Mouse (Mus musculus): Measurements from ENCODE around the gene Adam17. TPM values are rescaled to one million over a fixed set of nuclear protein-coding genes. Genes with fewer than 3 reads are reported as not detected.

Adam17 gene
- polyA plus RNA-seq, 1 experiment from 2014 or later = 28.4 TPM

DNA sequence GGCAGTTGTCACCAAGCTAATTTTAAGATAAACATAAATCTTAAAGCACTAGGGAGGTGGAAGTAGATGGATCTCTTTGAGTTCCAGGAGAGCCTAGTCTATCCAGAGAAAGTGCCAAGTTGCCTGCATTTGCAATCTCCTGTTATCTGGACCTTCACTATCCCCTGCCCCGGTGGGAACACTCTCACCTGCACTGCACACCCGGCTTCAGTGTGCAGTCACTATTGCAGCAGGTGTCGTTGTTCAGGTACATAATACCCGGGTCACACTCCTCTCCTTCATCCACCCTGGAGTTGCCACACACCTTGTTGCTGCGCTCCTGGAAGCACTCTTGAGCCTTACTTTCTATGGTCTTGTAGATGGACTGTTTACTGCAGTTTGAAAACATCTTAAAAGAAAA is 39.7 kb downstream of the Adam17 start:
- H3K36me3 ChIP-seq (ENCODE audit: control insufficient read depth, insufficient read depth, low read length) = peaks cover 8% of the 10 kb centered on the region; the same call in 1 of the 2 replicates
- H3K9ac ChIP-seq (ENCODE audit: low read depth, low read length) = no peak overlapping the region
- H3K27ac ChIP-seq (ENCODE audit: low read length) = no peak overlapping the region
- H3K9me3 ChIP-seq (ENCODE audit: control insufficient read depth, low read length) = no peaks in the 10 kb centered on the region
- H3K4me1 ChIP-seq (ENCODE audit: control insufficient read depth, insufficient read depth, low read length) = no peaks in the 10 kb centered on the region
- H3K4me2 ChIP-seq (ENCODE audit: low read depth, low read length) = no peak overlapping the region
- peak; percentile 65; the same call in 1 of the 2 replicates for ATAC-seq
- 91% methylated on average over 5 of the region's 5 CpGs for WGBS
- no peak overlapping the region for H3K4me3 ChIP-seq (ENCODE audit: low read length)
- H3K27me3 ChIP-seq (replicated peaks; ENCODE audit: control insufficient read depth, insufficient read depth, low read length) = no peaks in the 10 kb centered on the region

- Histone ChIP-seq H3K4me1 (ENCODE audit: control insufficient read depth, insufficient read depth, low read length) (no peaks in the 10 kb centered on the region), H3K27me3 (replicated peaks; ENCODE audit: control insufficient read depth, insufficient read depth, low read length) (no peaks in the 10 kb centered on the region), H3K4me2 (ENCODE audit: low read depth, low read length) (no peak overlapping the region), H3K9ac (ENCODE audit: low read depth, low read length) (no peak overlapping the region), H3K36me3 (ENCODE audit: control insufficient read depth, insufficient read depth, low read length) (peaks cover 8% of the 10 kb centered on the region; the same call in 1 of the 2 replicates), H3K4me3 (ENCODE audit: low read length) (no peak overlapping the region), H3K9me3 (ENCODE audit: control insufficient read depth, low read length) (no peaks in the 10 kb centered on the region), H3K27ac (ENCODE audit: low read length) (no peak overlapping the region)
- 91% methylated on average over 7 of the region's 7 CpGs for WGBS
- ATAC-seq = no peak
These were observed 40.4 kb downstream of the Adam17 start for GRCm38 (mm10) chr12:21333021-21333420.

- Histone ChIP-seq H3K4me1 (ENCODE audit: control insufficient read depth, insufficient read depth, low read length) (no peaks in the 10 kb centered on the region), H3K27me3 (replicated peaks; ENCODE audit: control insufficient read depth, insufficient read depth, low read length) (no peaks in the 10 kb centered on the region), H3K4me2 (ENCODE audit: low read depth, low read length) (no peak overlapping the region), H3K9ac (ENCODE audit: low read depth, low read length) (no peak overlapping the region), H3K27ac (ENCODE audit: low read length) (no peak overlapping the region), H3K36me3 (ENCODE audit: control insufficient read depth, insufficient read depth, low read length) (peaks cover 8% of the 10 kb centered on the region; the same call in 1 of the 2 replicates), H3K9me3 (ENCODE audit: control insufficient read depth, low read length) (no peaks in the 10 kb centered on the region), H3K4me3 (ENCODE audit: low read length) (no peak overlapping the region)
- WGBS = 85% methylated on average over 6 of the region's 6 CpGs
- ATAC-seq = no peak
These were observed 41.7 kb downstream of the Adam17 start for GRCm38 (mm10) chr12:21331711-21332110.

GRCm38 (mm10) chr12:21330961-21331576 is 42.4 kb downstream of the Adam17 start:
- ATAC-seq = no peak
- 85% methylated on average over 10 of the region's 10 CpGs for WGBS

GRCm38 (mm10) chr12:21329661-21330400 is 43.6 kb downstream of the Adam17 start:
- WGBS = 89% methylated on average over 9 of the region's 9 CpGs
- no peaks in the 10 kb centered on the region for H3K27me3 ChIP-seq (replicated peaks; ENCODE audit: control insufficient read depth, insufficient read depth, low read length)
- no peak overlapping the region for H3K4me3 ChIP-seq (ENCODE audit: low read length)
- H3K9ac ChIP-seq (ENCODE audit: low read depth, low read length) = no peak overlapping the region
- H3K36me3 ChIP-seq (ENCODE audit: control insufficient read depth, insufficient read depth, low read length) = peaks cover 14% of the 10 kb centered on the region; the same call in 1 of the 2 replicates
- no peak overlapping the region for H3K4me2 ChIP-seq (ENCODE audit: low read depth, low read length)
- no peaks in the 10 kb centered on the region for H3K4me1 ChIP-seq (ENCODE audit: control insufficient read depth, insufficient read depth, low read length)
- H3K27ac ChIP-seq (ENCODE audit: low read length) = no peak overlapping the region
- no peaks in the 10 kb centered on the region for H3K9me3 ChIP-seq (ENCODE audit: control insufficient read depth, low read length)
- no peak for ATAC-seq

More at GRCm38 (mm10) chr12:21330961-21331576, 42.4 kb downstream of the Adam17 start:
- peaks cover 8% of the 10 kb centered on the region; the same call in 1 of the 2 replicates for H3K36me3 ChIP-seq (ENCODE audit: control insufficient read depth, insufficient read depth, low read length)
- no peak overlapping the region for H3K4me2 ChIP-seq (ENCODE audit: low read depth, low read length)
- no peak overlapping the region for H3K9ac ChIP-seq (ENCODE audit: low read depth, low read length)
- H3K4me1 ChIP-seq (ENCODE audit: control insufficient read depth, insufficient read depth, low read length) = no peaks in the 10 kb centered on the region
- no peaks in the 10 kb centered on the region for H3K27me3 ChIP-seq (replicated peaks; ENCODE audit: control insufficient read depth, insufficient read depth, low read length)
- H3K4me3 ChIP-seq (ENCODE audit: low read length) = no peak overlapping the region
- H3K9me3 ChIP-seq (ENCODE audit: control insufficient read depth, low read length) = no peaks in the 10 kb centered on the region
- H3K27ac ChIP-seq (ENCODE audit: low read length) = no peak overlapping the region

DNA sequence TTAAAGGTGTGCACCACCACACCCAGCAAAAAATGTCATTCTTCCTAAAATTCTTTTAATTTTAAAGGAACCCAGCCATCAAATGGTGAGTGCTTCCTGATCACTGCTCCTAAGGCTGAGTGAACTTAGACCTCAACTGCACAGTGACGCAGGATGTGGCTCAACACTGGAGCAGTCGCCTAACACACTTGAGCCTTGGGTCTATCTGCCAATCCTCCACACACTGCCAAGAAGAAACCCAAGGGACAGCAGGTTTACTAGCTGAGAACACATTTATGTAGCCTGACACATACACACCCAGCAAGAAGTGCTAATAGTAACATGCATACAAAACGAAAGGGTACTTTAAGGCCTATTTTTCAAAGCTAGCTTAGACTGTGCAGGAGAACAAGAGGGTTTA is 47.1 kb downstream of the Adam17 start:
- no peak for ATAC-seq
- Histone ChIP-seq H3K36me3 (ENCODE audit: control insufficient read depth, insufficient read depth, low read length) (peaks cover 13% of the 10 kb centered on the region), H3K4me2 (ENCODE audit: low read depth, low read length) (no peak overlapping the region), H3K27ac (ENCODE audit: low read length) (no peak overlapping the region), H3K27me3 (replicated peaks; ENCODE audit: control insufficient read depth, insufficient read depth, low read length) (no peaks in the 10 kb centered on the region), H3K4me3 (ENCODE audit: low read length) (no peak overlapping the region), H3K9ac (ENCODE audit: low read depth, low read length) (no peak overlapping the region), H3K9me3 (ENCODE audit: control insufficient read depth, low read length) (no peaks in the 10 kb centered on the region), H3K4me1 (ENCODE audit: control insufficient read depth, insufficient read depth, low read length) (no peaks in the 10 kb centered on the region)
- WGBS = 97% methylated on average over 3 of the region's 3 CpGs

DNA sequence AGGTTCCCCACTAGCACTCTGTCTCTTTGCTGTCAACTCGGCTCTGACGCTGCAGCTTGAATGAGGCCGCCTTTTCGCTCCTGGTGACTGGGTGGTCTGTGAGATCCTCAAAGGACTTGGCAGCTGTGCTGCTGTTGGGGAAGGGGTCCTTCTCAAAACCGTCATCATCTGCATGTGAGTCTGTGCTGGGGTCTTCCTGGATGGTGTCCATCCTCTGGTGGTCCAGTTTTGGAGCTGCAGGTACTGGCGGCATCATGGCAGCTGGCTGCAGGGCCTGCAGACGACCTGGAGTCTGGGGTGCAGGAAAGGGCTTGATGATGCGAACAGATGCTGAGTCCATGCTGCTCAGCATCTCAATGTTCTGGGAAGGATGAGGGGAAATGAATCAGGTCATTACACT is 48.2 kb downstream of the Adam17 start:
- H3K27ac ChIP-seq (ENCODE audit: low read length) = no peak overlapping the region
- H3K9ac ChIP-seq (ENCODE audit: low read depth, low read length) = no peak overlapping the region
- WGBS = 93% methylated on average over 8 of the region's 8 CpGs
- H3K4me2 ChIP-seq (ENCODE audit: low read depth, low read length) = no peak overlapping the region
- no peak for ATAC-seq
- peaks cover 3% of the 10 kb centered on the region; the same call in 1 of the 2 replicates for H3K4me1 ChIP-seq (ENCODE audit: control insufficient read depth, insufficient read depth, low read length)
- H3K4me3 ChIP-seq (ENCODE audit: low read length) = no peak overlapping the region
- H3K9me3 ChIP-seq (ENCODE audit: control insufficient read depth, low read length) = no peaks in the 10 kb centered on the region
- H3K27me3 ChIP-seq (replicated peaks; ENCODE audit: control insufficient read depth, insufficient read depth, low read length) = no peaks in the 10 kb centered on the region
- peaks cover 13% of the 10 kb centered on the region for H3K36me3 ChIP-seq (ENCODE audit: control insufficient read depth, insufficient read depth, low read length)

DNA sequence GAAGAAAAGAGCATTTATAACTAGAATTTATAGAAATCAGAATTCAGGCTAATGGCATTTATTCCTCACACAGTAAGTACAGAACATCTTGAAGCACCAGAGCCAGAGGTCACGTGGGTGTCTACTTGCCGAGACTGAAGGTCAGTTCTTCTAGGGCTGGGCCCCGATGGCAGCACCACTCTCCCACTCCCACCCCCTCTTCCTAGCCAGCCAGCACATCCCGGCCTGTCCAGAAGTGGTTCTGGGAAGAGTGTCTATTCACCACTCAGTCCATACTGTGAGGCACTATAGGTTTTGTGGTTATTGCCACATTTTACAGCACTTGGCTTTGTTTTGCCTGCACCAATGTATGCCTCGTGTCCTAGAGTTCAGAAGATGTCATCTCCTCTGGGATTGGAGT is 49.3 kb downstream of the Adam17 start:
- no peaks in the 10 kb centered on the region for H3K9me3 ChIP-seq (ENCODE audit: control insufficient read depth, low read length)
- 74% methylated on average over 5 of the region's 5 CpGs for WGBS
- no peak overlapping the region for H3K4me3 ChIP-seq (ENCODE audit: low read length)
- H3K4me1 ChIP-seq (ENCODE audit: control insufficient read depth, insufficient read depth, low read length) = peaks cover 3% of the 10 kb centered on the region; the same call in 1 of the 2 replicates
- no peak overlapping the region for H3K9ac ChIP-seq (ENCODE audit: low read depth, low read length)
- no peak overlapping the region for H3K4me2 ChIP-seq (ENCODE audit: low read depth, low read length)
- no peaks in the 10 kb centered on the region for H3K27me3 ChIP-seq (replicated peaks; ENCODE audit: control insufficient read depth, insufficient read depth, low read length)
- peak; percentile 15; the same call in 1 of the 2 replicates for ATAC-seq
- no peak overlapping the region for H3K27ac ChIP-seq (ENCODE audit: low read length)
- H3K36me3 ChIP-seq (ENCODE audit: control insufficient read depth, insufficient read depth, low read length) = peaks cover 9% of the 10 kb centered on the region

- Histone ChIP-seq H3K4me1 (ENCODE audit: control insufficient read depth, insufficient read depth, low read length) (peaks cover 3% of the 10 kb centered on the region; the same call in 1 of the 2 replicates), H3K36me3 (ENCODE audit: control insufficient read depth, insufficient read depth, low read length) (peaks cover 9% of the 10 kb centered on the region), H3K4me2 (ENCODE audit: low read depth, low read length) (no peak overlapping the region), H3K27ac (ENCODE audit: low read length) (no peak overlapping the region), H3K4me3 (ENCODE audit: low read length) (no peak overlapping the region), H3K9ac (ENCODE audit: low read depth, low read length) (no peak overlapping the region), H3K27me3 (replicated peaks; ENCODE audit: control insufficient read depth, insufficient read depth, low read length) (no peaks in the 10 kb centered on the region), H3K9me3 (ENCODE audit: control insufficient read depth, low read length) (no peaks in the 10 kb centered on the region)
- ATAC-seq = no peak
- WGBS = 87% methylated on average over 9 of the region's 9 CpGs
These were observed 50.6 kb downstream of the Adam17 start for GRCm38 (mm10) chr12:21322856-21323255.

Measured in intestine, embryonic 16.5 days (tissue).